Mouse (Mus musculus): ENCODE results near the gene Prdx6.
A peak's percentile ranks its signal among the peaks of the same experiment; 100 is the strongest.

Gene Prdx6

DNA sequence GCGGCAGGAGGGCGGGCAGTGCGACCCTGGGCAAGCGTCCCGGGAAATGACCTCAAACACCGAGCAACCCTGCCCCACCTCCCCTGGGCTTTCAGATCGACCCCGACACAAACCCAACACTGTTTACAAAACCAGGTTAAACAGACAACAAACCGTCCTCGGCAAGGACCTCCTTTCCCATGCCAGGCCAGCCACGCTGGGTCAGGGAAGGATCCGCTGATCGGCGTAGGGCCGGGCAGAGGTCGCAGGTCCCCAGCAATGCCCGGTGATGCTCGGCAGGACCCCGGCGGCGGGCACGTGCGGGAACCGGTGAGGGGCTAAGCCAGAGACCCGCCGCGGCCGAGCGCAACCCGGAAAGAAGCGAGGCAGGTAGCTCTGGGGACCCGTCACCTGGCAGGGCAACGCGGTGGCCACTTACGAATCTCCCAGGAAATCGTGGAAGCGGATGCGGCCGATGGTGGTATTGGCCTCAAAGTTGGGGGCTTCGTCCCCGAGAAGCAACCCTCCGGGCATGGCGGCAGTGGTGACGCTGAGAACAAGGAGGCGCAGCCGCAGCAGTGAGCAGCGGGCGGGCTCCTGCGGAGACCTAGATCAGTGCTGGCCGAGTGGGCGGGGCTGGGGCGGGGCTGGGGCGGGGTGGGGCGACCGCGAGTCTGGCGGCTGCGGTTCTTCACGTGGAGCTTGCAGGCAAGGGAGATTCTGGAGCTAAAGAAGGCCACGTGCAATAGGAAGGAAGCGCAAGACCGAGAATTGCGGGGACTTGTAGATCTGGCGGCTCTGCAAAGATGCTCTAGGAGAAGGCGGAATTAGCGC lies at the start of gene Prdx6:
Gene Prdx6 (minus strand): TSS at position 616 of the 813 bp plus-strand sequence.
- DNase-seq = peak; percentile 77

DNA sequence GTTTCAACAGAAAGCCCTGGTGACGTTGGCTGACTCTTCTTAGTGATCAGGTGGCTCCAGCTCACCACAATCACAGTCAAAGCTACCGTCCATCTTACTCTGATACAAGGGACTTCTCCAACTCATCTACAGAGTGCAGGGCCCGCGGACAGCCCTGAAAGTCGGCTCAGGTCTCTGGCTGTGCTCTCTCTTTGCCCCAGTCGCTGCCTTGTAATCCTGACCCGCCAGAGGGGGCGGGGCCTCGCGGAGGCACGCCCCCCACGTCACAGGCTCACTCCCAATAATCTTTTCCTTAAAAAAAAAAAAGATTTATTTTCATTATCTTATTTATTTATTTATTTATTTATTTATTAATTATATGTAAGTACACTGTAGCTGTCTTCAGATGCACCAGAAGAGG lies 37.2 kb upstream of the Prdx6 start:
- no peak for DNase-seq

DNA sequence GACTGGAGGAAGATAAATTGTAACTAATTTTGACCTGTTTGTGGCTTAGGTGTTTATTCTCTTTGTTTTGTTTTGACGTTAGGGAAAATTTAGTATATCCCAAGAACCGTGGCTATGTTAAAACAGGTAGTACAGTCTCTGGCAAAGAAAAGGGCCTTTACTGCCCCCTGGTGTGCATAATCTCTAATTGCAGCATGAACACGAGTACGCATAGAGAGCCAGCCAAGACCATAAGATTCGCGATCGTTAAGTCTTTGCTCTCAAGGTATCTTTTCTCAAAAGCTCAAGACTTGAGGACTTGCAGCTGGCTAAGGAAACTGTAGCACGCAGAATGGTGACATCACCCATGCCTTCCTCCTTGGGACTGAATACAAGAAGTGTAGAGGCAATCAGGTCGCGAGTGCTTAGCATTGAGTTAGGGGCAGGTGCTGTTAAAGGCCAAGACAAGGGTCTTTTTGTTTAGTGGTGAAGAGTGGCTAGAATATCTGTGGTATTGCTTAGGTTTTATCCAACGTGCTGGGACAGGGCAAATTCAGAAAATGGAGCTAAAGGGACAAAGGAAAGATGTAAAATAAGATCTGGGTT lies 35.8 kb upstream of the Prdx6 start:
- DNase-seq = peak; percentile 18

DNA sequence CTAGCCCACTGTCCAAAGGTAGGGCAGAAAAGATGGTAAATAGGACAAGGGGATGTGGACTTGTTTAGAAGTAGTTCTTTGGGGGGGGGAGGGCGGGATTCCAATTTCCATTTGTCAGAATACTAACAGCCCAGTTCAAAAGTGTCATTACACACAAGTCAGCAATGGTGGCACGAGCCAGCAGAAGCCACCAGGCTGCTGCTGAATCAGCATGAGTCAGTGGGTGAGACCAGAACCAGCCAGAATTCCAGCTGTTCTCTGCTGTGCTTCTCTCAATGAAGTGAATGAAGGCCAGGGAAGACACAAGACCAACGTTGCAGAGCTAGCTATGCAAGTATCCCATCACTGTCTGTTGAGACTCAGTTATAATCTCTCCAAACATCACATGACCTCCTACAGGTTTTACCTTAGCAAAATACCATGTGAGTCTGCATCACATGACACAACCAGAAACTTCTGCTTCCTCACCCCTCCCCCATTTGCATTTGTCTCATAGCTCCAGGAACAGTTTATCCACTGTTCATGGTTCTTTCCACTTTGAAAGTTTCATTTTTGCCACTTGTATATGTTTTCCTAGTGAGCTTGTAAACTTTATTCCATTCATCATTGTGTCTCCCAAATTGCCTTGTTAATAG lies 30.2 kb upstream of the Prdx6 start:
- no peak for DNase-seq

DNA sequence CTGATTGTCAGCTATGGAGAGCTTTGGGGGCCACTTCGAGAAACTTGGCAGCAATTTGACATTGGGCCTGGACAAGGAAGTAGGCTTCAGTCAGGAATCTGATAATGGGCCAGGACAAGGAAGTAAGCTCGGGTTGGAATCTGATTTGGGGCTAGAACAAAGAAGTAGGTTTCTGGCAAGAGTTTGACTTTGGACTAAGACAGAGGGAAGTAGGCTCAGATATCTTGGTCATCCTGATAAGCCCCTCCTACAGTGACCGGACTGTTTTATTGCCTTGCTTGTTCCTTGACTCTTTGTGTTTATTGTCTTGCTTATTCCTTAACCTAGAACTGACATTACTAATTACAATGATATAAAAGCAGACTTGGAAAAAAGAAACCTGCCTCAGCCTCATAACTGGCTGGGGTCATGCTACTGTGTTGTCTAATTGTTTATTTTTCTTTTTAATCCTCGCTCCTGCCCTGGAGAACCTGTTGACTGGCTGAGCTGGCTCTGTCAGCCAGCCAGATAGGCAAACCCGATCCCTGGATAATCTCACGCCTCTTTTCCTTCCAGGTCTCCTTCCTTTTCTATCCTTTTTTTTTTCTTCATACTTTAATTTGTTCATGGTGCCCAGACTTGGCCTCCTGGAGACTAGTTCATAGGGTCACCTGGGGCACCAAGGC lies 28.4 kb upstream of the Prdx6 start:
- DNase-seq = no peak

DNA sequence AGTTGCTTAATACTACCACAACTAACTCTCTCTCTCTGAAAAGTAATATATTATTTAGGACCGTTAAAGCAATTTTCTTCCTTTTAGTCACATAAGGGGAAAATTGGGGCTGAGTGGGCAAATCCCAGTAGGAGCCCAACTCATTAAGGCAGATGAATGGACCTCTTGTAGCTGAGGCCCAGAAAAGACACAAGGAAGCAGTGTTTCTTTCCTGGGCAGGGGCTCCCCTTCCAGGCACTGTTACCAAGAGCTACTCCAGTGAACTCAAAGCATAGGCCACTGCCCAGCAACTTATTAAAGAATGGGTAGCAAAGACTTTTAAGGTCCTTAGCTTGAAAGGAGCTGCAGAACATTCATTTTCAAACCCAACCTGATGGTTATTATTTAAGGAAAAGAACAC lies 22.5 kb upstream of the Prdx6 start:
- DNase-seq = peak; percentile 24

DNA sequence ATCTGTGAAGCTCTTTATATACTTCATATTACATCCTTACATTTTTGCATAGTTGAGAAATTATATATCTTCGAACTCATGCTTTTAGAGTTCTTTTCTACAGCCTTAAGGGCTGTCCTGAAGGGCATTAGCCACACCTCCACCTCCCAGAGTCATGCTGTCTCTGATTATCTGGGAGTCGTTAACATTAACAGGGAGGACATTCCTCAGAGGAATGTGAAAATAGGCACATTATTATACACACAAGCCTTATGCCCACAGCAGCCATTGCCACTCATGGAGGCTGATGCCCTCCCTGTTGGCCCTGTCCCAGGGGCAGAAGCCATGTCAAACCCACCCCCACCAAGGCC lies 20.4 kb upstream of the Prdx6 start:
- DNase-seq = no peak

DNA sequence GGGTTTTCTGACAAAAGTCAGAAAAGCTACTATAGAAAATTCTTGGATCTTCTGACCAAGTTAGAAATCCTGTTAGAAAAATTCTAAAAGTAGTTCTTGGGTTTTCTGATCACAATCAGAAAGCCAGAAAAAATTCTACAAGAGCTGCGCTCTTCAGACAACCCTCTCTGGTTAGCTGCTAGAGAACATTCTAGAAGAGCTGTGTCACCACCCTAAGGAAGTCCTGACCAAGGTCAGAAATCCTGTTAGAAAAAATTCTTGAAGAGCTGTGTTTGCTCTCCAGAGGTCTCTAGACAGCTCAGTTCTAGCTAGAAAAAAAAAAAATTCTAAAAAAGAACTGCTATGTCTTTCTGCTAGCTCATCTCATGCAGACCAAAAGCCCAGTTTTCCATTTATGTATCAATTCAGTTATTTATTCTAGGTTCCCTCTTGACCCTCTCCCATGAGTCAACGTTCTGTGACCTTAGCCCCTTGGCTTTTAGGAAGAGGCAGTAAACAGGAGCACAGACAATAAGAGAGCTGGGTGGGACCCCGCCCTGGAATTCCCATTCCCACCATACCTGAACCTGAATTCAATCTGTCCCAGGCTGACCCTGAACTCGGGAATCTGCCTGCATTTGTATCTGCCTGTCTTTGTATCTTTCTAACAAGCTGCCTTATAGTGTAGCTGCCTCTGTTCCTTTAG lies 19.9 kb upstream of the Prdx6 start:
- DNase-seq = no peak

DNA sequence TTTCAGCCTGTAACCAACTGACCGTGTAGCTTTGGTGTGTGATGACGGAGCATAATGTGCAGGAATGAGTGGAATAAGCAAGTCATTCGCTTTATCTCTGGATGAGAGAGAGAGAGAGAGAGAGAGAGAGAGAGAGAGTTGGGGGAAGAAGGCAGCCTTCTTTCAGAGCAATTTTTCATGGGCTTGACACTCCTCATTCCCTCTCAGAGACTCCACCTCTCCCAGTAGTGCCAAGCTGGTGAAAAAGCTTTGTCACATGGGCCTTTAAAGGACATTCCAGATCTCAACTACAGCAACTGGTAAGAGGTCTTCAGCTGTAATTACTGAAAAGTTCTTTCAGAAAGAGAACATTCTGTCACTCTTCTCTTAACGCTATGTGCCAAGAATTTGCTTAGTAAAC lies 18.3 kb upstream of the Prdx6 start:
- peak; percentile 23 for DNase-seq

DNA sequence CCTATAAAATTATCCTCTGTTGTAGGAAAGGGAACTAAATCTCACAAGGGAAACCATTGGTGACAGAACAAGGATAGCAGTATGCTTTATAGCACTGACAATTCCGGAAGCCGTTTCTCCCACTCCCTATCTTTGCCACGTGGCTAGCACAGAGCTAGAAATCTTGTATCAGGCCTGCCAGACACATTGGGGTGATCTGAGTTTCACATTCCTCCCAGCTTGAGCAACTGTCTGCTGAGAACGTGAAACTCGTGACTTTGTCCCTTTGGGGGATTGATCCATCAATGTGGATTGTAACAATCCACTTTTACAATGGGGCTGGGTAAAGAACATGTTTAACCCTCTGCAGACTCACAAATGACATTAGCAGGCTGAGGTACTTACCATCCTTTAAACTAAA lies 17.9 kb upstream of the Prdx6 start:
- no peak for DNase-seq

DNA sequence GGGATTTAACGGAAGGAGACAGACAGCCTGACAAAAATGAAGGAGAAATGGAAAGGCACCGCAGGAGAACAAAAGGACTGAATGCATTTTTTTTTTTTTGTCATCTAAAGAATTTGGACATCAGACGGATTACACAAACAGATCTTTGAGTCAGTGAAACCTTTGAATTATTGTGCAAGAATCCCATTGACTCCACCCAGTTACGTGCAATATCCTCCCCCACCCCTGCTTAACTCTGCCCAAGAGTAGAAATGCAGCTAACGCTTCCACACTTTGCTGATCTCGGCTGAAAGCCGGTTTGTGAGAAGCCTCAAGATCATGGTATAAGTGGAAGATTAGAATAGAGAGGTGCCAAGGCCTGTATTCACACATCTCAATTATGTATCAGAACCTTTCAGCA lies 17.1 kb upstream of the Prdx6 start:
- DNase-seq = no peak

DNA sequence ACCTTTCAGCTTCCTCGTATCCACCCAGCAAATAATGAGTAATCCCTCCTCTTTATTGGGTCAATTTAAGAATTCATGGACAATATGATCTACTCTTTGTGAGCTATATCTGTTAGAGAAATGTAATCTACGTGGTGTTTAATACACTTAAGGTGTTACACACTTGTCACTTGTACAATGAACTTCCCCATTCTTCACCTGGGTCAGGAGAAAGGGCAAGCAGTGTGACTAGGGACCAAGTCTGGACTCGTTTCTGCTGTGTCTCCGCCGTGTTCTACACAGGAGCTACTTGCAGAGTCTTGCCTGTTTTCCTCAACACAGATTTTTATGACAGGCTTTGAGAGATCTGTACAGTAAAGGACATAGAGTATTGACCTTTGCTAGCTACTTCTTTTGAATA lies 13.9 kb upstream of the Prdx6 start:
- DNase-seq = no peak

DNA sequence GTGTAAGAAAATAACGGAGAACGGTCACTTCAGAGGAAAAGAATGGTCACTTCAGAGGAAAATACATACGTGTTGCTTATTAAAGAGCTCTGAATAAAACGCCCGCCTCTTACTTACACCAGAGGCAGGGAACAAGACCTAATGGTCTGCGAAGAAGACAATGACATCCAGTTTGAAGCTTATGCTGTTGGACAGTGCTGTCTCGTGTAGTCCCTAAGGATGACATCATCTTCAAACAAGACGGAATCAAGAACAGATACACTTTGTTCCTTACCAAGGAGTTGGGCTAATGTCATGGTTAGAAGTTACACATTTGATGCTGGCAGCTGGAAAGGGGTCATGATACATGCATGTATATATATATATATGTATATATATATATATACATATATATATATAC lies 12.6 kb upstream of the Prdx6 start:
- no peak for DNase-seq

DNA sequence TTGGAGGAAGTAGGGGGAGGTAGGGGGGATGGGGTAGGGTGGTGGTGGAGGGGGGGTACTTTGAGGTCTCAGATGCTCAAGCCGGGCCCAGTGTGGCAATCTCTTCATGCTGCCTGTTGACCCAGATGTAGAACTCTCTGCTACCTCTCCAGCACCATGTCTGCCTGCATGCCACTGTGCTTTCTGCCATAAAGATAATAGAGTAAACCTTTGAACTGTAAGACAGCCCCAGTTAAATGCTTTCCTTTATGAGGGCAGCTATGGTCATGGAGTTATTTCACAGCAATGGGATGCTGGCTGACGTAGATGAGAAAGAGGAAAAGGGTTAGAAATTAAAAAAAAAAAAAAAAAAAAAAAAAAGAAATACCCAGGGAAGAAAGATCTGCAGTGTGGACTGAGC lies 11.5 kb upstream of the Prdx6 start:
- DNase-seq = no peak

DNA sequence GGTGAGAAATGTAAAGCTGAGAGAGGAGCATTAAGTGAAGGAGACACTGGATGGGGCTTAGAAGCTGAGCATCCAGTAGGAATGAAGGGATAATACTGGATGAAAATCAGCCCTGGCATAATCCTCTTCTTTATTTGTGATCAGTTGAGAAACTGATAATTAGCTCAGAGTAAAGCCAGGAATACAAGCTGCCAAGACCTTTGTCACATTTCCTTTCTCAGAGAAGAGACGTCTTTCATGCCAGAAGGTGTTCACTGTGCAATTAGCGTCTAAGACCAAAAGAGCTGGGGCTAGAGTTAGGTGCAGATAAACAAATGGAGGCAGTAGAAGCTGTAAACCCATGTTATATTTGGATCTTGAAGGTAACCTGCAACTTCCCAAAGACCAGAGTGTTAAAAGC lies 9.7 kb upstream of the Prdx6 start:
- no peak for DNase-seq

DNA sequence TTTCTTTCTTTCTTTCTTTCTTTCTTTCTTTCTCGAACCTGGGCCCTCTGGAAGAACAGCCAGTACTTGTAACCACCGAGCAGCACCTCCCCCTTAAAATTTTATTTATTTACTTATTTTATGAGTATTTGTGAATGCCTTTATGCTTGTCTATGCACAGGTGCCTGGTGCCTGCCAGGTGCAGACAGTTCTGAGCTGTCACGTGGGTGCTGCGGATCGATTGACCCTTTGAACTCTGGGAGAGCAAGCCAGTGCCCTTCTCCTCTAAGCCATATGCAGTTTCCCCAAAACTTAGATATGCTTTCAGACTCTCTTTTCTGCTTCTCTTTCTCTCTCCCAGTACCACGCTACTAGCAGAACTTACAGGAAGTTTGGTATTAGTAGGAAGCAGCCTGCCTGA lies 8.1 kb upstream of the Prdx6 start:
- DNase-seq = no peak

DNA sequence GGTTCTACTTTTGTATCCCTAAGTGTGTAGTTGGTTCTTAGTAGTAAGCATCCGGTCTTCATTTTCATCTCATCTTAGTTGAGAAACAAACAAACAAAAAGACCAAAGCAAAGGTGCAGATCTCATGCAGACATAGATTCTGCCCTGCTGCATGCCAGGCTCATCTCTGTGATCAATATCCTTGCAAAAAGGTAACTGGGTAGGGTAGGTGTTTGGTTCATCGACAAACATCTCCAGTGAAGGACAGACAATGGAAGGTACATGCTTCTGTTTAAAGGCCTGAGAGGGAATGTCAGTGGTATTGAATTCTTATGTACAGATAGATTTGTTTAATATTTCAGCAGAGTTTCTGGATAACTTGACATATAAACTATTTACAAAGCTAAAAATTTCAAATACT lies 7.3 kb upstream of the Prdx6 start:
- DNase-seq = no peak

DNA sequence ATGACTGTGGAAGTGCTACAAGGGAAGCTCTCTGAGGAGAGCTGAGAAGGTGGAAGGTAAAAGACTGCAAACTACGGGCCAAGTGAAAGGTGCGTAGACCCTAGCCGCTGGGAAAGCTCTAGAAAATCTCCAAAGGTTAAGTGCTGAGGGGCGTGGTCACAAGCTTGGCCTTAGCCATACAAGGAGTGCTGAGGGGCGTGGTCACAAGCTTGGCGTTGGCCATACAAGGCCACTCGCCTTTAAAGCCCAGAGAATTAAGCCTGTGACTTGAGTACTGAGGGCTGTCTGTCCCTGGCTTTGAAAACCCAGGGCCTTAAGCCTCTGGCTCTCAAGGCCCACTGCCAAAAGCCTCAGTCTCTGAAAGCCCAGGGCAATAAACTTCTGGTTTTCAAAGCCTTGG lies 5.9 kb upstream of the Prdx6 start:
- no peak for DNase-seq

DNA sequence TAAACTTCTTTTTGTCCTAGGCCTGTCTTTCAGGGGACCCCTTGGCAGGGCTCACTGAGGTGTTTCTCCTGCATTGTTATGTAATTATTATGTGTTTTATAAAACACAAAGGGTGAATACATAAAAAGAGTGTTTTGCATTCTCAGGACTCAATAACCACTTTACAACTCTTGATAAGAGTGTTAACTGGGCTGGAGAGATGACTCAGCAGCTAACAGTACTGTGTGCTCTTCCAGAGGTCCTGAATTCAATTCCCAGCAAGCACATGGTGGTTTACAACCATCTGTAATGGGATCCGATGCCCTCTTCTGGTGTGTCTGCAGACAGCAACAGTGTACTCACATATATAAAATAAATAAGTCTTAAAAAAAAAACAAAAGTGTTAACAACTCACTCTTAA lies 3.3 kb upstream of the Prdx6 start:
- no peak for DNase-seq

DNA sequence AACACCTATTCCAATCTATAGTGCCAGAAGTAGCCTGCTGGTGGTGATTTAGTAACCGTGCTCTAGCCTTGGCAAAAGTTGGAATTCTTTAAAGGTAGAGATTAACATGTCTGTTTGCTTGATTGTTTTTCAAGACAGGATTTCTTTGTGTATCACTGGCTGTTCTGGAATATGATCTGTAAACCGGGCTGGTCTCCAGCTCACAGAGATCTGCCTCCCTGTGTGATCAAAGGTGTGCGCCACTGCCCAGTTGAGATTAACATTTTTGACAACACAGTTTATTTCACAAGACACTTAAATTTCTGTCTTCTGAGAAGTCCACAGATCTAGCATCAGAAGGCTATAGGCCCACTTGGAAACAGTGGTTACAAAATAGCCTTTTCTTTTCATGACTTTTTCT lies 1.9 kb upstream of the Prdx6 start:
- DNase-seq = no peak

DNA sequence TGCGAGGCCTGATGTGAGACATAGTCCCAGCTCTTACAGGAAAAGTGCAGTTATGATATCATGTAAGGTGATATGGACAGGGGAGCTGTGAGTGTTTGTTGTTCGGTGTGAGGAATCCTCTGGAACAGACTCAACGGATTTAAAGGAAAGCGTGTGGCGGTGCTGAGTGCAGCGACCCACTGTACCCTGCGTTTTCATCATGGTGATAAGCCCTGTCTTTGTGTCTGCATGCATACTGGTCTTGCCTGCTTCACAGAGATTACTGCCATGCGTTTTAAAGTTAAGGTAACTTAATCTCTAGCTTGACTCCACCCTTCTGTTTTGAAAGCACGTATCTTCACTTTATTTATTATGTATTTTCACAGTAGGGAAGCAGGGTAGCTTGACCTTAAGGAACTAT lies 1.3 kb upstream of the Prdx6 start:
- DNase-seq = no peak

DNA sequence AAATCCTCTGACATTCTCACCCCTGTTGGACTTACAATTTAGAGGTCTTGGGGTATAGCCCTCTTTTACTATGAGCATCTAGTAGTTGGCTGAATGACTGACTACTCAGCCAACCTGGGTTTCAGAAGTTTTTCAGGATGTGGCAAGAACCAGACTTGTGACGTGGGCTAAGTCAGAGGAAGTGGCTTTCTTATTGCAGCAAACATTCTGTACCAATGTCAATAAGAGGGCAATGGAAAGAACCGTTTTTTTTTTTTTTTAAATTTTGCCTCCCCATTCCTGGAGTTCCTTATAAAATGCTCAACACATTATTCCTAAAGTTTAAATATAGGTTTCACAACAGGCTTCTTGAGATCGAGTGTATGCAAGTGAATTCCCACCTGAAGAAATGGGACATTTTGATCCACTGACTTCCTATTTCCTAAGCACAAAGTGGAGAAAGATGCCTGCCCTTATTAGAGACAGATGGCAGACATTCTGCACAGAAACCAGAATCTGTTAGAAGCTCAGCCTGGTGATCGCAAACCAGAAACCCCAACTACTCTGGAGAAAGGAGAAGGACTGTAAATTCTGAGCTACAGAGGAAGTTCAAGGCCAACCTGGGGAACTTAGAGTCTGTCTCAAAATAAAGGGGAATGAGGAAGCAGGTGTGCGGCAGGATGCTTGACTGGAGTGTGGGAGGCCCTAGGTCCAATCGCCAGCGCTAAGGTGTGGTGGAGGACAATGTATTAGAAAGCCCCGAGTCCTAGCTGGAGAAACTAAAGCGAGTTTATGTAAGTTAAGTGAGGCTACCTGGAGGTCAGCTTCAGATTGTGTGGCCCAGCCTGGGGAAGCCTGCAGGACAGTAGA lies 622 bp upstream of the Prdx6 start:
- DNase-seq = no peak
